Mouse (Mus musculus) myocyte (in vitro differentiated cells): ENCODE measurements around the gene Wnt10a.
A peak's percentile ranks its signal among the peaks of the same experiment; 100 is the strongest.

Experiments used
- MYOD1 ChIP-seq, 3 experiments: IDR thresholded peaks; one replicate each; pipeline ENCODE4 v1.6.1; 2011; ENCODE audit warnings: control low read depth in 2 of 3, low read depth in 2 of 3, mild to moderate bottlenecking in 2 of 3, moderate library complexity in 1 of 3; ENCODE audit not compliant: insufficient read length in 2 of 3, control insufficient read depth in 1 of 3
- MYOG ChIP-seq, 3 experiments: IDR thresholded peaks; one replicate each; pipeline ENCODE4 v1.6.1; 2011; ENCODE audit warnings: control low read depth in 2 of 3, low read depth in 2 of 3, mild to moderate bottlenecking in 2 of 3; ENCODE audit not compliant: insufficient read length in 2 of 3, control insufficient read depth in 1 of 3, insufficient read depth in 1 of 3
- POLR2A ChIP-seq: IDR thresholded peaks from one replicate; pipeline ENCODE4 v1.6.1; 2011; ENCODE audit warnings: low read depth, mild to moderate bottlenecking, control low read depth, moderate library complexity; ENCODE audit not compliant: insufficient read length
- TCF12 ChIP-seq: IDR thresholded peaks from one replicate; pipeline ENCODE4 v1.6.1; 2011; ENCODE audit warnings: mild to moderate bottlenecking, control low read depth; ENCODE audit not compliant: poor library complexity, insufficient read depth, severe bottlenecking
- TCF3 ChIP-seq: IDR thresholded peaks from one replicate; pipeline ENCODE4 v1.6.1; 2011; ENCODE audit warnings: low read depth, control low read depth; ENCODE audit not compliant: insufficient read length

DNA sequence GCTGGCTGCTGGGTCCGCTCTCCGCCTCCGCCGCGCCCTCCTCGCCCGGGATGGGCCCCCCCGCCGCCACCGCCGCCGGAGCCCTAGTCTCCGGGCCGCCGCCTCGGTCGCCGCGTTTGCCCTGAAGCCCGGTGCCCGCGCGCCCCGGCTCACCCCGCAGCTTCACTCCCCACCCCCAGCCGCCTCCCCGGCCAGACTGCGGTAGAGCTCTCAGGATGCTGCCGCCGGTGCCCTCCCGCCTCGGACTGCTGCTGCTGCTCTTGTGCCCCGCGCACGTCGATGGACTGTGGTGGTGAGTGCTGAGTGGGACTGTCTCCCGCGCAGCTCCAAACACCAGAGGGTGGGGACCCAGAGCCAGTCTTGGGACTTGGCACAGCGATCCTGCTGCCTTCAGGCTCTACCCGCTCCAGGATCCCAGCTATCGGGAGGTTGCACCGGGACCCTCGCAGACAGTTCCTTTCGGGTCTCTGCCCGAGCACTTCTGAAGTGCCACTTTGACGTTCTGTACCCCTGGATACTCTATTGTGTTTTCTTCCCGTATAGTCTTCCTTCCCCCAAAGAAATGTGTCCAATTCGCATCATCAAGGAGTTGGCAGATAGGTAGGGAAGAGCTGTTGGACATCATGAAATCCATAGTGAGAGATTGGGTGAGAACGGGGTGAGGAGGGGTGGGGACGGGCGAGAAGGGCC is 19.2 kb upstream of the Wnt10a start:
- no peak for TF ChIP-seq POLR2A
- no peak for TF ChIP-seq MYOD1 (IDR thresholded peaks at IDR 0.05; ENCODE audit: control insufficient read depth in 1 of 3, insufficient read length in 2 of 3, low read depth in 2 of 3)
- TF ChIP-seq TCF3 = no peak
- peak in 1 of 3 experiments; percentile 17 for TF ChIP-seq MYOG (IDR thresholded peaks at IDR 0.05; ENCODE audit: control insufficient read depth in 1 of 3, insufficient read depth in 1 of 3, insufficient read length in 2 of 3, low read depth in 2 of 3)
- TF ChIP-seq TCF12 = no peak
